Mouse (Mus musculus): ENCODE data around the gene Ube2n.

Ube2n gene

DNA sequence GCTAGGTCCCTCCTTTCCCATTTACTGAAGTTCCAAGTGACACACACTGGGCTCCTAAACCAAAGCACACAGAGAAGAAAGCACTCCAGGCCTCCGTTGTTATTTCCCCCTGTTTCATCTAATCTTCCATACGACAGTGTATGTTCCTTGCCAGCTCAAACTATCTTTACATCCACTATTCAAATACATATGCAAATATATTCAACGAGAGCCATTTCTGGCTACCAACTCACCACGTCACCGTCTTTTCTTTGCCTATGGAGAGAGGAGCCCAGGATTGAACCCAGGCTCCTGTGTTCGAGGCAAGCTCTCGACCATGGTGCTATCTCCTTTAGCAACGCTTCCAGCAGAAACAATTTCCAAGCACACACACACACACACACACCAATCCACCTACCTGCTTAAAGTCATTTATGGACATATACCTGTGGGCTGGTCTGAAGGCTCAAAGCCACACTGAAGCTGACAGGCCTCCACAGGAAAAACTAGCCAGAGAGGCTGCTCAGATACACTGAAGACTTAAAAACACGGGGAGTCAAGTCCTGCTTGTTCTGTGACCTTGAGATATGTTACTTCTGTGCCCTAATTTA is 45.5 kb downstream of the Ube2n start:
- no peak for DNase-seq

- DNase-seq = no peak
These were observed 46.7 kb downstream of the Ube2n start for GRCm38 (mm10) chr10:95561616-95562015.

GRCm38 (mm10) chr10:95562395-95562794 is 47.5 kb downstream of the Ube2n start:
- no peak for DNase-seq

GRCm38 (mm10) chr10:95562859-95563841 is 48.2 kb downstream of the Ube2n start:
- peak; percentile 77 to 79 for DNase-seq

DNA sequence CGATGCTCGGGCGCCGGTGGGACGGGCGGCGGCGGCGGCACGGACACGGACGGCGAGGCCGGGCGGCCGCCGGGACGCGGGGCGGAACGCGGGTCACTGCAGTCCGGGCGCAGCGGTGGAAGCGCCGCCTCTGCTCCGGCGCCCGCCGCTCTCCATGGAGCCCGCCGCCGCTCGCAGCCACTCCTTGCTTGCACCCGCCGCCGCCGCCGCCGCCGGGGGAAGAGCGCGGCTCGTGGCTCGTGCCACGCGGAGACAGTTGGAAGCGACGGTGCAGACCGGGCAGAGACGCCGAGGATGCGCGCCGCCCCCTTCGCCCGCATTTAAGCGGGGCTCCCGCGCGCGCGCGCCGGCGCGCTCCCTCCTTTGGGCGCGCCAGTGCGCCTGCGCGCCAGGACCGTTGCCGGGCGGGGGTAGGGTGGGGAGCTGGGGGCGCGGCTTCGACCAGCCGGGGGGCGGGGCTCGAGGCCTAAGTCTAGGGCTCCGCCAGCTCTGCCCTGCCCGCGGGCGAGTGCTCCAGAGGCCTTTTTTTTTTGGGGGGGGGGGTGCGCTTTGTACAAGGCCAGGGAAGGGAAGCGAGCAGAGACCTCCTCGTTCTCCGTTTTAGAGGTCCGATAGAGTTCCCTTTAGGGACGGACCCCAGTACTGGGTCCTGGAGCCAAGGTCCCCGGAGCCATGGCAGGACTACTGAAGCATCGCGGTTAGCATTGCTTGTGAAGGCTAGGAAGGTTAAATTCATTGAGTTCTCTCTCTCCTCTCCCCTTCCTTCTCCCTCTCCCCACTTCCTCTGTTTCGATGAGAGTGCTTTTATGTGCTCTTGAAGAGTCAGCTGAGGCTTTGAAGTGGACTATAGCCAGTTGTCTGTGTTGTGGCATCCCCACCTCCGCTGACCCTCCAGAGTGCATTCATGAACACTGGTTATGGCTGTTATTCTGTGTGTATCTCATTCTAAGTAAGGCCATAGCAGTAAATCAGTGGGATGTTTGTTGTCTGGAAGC is 49.2 kb downstream of the Ube2n start, which contains the start of gene Nudt4:
Gene Nudt4, minus strand, starts transcription at position 296 of the 995 bp plus-strand sequence.
- DNase-seq = peak; percentile 96 to 97

DNA sequence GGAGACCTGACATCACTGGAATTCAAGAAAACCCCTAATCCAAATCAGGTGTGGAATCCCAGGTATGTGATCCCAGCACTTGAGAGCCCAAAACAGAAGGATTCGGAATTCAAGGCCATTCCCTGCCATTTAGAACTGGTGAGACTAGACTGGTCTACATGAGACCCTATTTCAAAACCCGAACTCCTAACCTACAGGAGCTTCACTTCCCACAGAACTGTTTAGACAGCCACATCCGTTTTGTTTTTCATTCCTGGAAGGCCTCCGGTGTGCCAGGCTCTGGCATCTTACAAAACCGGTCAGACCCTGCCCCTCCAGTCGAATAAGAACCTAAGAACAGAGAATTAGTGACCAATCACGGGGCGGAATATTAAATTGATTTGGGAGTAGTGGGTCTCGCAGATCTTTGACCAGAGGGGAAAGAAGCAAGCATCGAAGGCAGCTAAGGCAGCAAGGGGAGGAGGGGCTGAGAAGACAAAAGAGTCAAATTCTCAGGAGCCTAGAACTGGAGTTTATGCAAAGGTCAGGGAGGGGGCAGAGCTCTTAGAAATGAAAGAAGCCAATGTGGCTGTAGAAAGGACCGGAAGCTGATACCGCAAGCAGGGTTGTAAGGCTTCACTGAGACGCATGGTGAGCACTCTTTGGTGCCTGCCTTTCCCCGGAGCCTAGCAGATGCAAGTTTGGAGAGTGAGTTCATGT is 50.4 kb downstream of the Ube2n start:
- DNase-seq = no peak

DNA sequence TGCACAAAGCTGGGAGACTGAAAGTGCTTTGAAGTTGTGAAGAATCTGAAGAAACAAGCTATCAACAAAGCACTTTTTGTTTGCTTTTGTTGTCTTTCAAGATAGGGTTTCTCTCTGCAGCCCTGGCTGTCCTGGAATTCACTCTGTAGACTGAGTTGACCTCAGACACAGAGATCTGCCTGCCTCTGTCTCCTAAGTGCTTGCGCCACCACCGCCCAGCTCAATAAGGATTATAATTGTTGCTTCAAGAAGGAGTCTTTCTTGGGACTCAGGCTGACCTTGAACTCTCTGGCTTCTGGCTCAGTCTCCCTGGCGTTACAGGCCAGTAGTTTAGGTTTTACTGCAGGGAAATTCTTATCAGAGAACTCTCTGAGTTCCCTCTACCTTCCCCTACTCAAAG is 51.8 kb downstream of the Ube2n start:
- DNase-seq = no peak

GRCm38 (mm10) chr10:95567550-95567949 is 52.6 kb downstream of the Ube2n start:
- no peak for DNase-seq

- DNase-seq = no peak
These were observed 53.1 kb downstream of the Ube2n start for GRCm38 (mm10) chr10:95568016-95568415.

GRCm38 (mm10) chr10:95569441-95569840 is 54.5 kb downstream of the Ube2n start:
- DNase-seq = no peak

DNA sequence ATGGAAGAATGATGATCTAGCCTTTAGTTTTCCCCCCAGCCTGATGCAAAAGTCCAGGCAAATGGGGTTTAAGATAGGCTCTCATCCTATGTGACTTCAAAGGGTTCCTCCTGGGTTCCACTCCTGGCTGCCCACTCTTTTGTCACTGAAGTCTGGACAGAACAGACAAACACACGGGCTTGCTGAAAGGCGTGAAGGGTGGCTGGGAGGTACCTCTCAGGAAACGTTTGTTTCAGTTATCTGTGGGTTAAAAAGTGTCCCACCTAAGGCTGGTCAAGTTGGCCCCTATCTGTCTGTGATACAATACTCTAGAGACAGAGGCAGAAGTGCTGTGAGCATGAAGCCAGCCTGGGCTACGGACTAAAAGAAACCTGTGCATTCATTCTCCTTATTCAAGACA is 60.0 kb downstream of the Ube2n start:
- DNase-seq = no peak

DNA sequence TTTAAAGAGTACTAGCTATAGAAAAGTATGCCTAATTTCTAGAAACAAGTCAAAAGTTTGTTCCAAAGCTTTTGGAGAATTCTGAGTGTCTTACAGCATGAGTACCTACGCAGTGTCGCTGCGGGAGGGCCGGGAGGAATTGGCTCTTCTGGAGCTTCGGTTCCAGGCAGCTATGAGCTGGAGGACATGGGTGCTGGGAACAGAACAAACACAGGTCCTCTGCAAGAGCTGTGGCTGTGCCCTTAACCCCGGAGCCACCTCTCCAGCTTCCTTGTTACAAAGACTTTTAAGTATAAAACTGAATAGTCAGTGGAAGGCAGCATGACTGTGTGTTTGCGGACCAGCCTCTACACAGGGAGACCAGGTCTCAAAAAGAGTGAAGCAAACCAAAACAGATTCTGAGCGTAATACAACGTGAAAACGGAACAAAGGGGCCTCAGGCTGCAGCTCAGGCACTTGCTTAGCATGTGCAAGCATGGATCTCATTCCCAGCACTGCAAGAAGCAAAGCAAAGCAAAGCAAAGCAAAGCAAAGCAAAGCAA is 61.0 kb downstream of the Ube2n start:
- no peak for DNase-seq

DNA sequence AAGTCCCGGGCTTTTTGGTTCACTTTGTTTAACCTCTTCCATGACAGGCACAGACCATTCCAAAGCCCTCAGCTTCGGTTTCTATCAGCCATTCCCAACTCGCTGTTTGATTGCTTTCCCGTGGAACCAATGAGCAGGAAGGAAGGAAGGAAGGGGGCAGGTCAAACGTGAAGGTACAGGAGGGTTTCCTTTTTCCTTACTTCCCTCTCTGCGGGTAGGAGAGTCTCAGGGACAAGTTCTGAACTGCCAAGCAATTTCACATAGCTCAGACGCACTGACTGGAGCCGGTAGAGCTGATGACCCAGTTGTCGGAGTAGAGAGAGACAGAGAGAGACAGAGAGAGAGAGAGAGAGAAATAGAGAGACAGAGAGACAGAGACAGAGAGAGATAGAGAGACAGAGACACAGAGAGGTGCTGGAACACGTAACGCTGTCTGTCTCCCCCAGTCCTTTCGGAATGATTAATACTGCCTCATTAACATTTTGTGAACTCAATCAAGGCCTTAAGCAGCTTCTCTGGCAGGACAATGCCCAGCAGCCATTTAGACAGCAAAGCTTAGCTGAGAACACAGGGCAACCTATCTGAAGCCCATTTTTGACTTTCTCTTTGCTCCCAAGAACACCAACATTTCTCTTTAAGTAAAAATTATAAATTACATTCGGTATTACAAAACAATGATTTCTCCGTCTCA is 62.1 kb downstream of the Ube2n start:
- DNase-seq = peak in 1 of 2 experiments; percentile 44

DNA sequence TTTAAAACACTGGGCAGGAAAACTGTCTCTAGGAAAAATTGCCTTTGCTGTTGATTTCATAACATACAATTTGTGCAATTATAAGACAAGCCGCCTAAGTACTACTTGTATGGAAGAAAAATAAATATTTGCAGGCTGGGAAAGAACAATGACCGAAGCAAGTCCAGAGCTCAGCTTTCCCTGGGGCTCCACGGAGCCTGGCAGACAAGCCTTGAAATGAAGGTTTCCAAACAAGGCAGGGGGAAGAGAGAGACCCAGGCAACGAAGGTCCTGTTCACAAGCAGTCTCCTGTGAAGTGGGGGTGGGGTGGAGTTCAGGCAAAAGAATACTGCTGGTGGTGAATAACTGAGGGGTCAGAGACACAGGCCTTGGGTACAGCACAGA is 62.6 kb downstream of the Ube2n start:
- DNase-seq = no peak

- no peak for DNase-seq
These were observed 70.6 kb downstream of the Ube2n start for GRCm38 (mm10) chr10:95585554-95585953.

- DNase-seq = no peak
These were observed 72.7 kb downstream of the Ube2n start for GRCm38 (mm10) chr10:95587509-95588220.

DNA sequence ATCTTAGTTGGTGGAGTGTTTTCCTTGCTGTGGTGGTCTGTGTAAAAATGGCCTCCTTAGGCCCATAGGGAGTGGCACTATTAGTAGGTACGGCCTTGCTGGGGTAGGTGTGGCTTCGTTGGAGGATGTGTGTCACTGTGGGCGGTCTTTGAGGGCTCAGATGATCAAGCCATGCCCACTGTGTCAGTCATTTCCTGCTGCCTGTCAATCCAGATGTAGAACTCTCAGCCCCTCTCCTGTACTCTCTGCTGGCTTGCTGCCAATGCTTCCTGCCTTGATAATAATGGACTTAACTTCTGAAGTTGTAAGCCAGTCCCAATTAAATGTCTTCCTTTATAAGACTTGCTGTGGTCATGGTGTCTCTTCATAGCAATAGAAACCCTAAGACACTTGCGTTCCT is 74.3 kb downstream of the Ube2n start:
- peak in 1 of 2 experiments; percentile 9 for DNase-seq

DNA sequence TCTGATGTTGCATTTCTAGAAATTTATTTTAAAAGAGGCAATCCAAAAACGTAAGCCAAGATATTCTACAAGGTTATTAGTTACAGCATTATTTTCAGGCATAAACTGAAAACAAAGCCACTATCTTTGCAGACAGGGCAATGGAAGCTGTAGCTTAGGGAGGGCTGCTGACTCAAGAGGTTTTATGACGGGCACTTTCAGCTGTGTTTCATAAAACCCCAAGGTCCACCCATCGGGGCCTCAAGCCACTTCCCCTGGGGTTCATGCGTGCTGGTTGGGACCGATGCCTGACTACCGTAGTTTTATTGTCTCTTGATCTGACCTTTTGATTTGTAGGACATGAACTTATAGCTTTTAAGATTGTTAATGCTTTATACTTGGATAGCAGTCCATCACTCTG is 75.3 kb downstream of the Ube2n start:
- no peak for DNase-seq

GRCm38 (mm10) chr10:95591257-95591656 is 76.3 kb downstream of the Ube2n start:
- no peak for DNase-seq

- no peak for DNase-seq
These were observed 79.5 kb downstream of the Ube2n start for GRCm38 (mm10) chr10:95594414-95594813.

All from cerebellum, postnatal 10 days (tissue).